Mouse (Mus musculus) brain, embryonic 14.5 days (tissue): ENCODE measurements around the gene Clpb.

Experiments
- CTCF ChIP-seq: fragments of 200-500 bp; IDR thresholded peaks from 2 replicates; pipeline ENCODE4 v1.5.1; 2012; ENCODE audit warnings: inconsistent platforms, mild to moderate bottlenecking, moderate library complexity, borderline replicate concordance; ENCODE audit not compliant: insufficient read depth, insufficient read length; ENCODE audit errors: extremely low read depth
- POLR2A ChIP-seq: fragments of 200-500 bp; IDR thresholded peaks from 2 replicates; pipeline ENCODE4 v1.6.1; 2012; ENCODE audit warnings: mild to moderate bottlenecking, inconsistent platforms, borderline replicate concordance; ENCODE audit not compliant: poor library complexity, insufficient read depth, insufficient read length, severe bottlenecking; ENCODE audit errors: extremely low read depth

DNA sequence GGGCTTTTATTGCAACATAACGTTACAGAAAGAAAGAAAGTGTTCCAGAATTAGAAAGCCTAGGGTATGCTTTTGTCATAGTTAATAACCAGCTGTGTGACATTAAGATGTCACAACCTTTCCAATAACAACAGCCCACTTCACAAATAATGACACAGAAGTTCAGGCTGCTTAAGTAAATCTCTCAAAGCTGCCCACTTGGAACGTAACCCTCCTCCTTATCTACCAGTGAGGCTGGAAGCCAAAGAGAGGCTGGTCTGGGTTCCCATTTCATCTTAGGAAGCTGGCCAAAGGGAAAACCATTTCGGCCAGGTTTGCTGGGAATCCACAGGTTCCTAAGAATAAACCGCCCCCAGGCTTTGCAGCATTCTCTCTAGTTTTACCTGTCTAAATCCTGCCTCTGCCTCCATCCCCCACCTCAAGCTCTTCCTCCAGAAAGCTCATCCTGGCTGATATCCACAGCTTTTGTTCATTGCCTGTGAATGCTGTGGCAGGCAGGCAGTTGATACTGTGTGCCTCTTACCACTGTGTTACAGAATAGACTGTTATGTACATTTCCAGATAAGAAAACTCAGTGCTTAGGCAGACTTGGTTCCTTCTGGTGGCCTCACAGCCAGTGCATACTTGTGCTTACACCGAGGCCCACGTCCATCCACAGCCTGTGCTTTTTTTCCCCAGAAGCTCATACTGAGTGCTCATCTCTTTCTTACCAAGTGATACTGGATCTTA lies 12.8 kb downstream of the Clpb start:
- TF ChIP-seq CTCF (no peak), POLR2A (no peak)
